Mouse (Mus musculus): ENCODE results near the gene Arcn1. TPM values are rescaled to one million over a fixed set of nuclear protein-coding genes. Genes with fewer than 3 reads are reported as not detected.

Arcn1 gene
- polyA plus RNA-seq, 1 experiment from 2014 or later: 98.1 TPM

DNA sequence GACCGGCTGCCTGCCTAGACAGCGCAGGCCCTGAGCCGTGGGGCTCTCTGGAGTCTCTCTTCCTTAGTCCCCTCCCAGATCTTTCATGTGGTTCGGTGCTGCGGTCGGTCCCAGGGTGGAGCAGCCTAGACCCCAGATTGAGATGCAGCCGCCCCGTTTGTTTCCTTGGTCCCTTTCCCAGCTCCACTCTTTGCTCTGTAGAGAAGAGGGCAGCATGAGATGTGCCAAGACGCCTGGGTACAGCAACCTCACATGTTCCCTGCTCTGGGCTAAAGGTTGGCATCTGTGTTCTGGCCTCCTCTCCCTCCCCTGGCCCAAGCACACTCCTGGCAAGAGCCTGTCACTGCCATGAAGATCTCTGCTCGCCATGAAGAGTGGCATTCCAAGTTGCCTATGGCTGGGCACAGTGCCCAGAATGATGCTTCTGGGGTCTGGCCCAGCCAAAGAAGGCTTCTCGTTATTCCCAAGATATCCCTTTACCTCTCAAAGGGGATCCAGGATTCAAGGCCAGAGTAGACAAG is 44.1 kb downstream of the Arcn1 start:
- H3K4me3 ChIP-seq (ENCODE audit: low read depth, low read length): no peak overlapping the region
- ATAC-seq (ENCODE audit: low FRiP score, low TSS enrichment) (no peak), DNase-seq (ENCODE audit: low spot score) (no peak)
- TF ChIP-seq CTCF (IDR thresholded peaks at IDR 0.05; ENCODE audit: low read depth) (no peak), EP300 (optimal IDR thresholded peaks at IDR 0.05) (no peak)
- peak overlapping the region; percentile 49 for H3K27ac ChIP-seq (replicated peaks)
- 63% methylated on average over 11 of the region's 11 CpGs for WGBS
- H3K9ac ChIP-seq (ENCODE audit: low read length): peak overlapping the region; percentile 3; the same call in 1 of the 2 replicates
- no peaks in the 10 kb centered on the region for H3K9me3 ChIP-seq (ENCODE audit: control insufficient read depth, low read length)
- no peaks in the 10 kb centered on the region for H3K36me3 ChIP-seq (ENCODE audit: control insufficient read depth, insufficient read depth, low read length)
- peaks cover 7% of the 10 kb centered on the region for H3K4me1 ChIP-seq (replicated peaks; ENCODE audit: control insufficient read depth, insufficient read depth)
- no peak overlapping the region for H3K4me2 ChIP-seq (replicated peaks; ENCODE audit: low read depth)
- H3K27me3 ChIP-seq (ENCODE audit: control insufficient read depth, insufficient read depth, low read length): no peaks in the 10 kb centered on the region

DNA sequence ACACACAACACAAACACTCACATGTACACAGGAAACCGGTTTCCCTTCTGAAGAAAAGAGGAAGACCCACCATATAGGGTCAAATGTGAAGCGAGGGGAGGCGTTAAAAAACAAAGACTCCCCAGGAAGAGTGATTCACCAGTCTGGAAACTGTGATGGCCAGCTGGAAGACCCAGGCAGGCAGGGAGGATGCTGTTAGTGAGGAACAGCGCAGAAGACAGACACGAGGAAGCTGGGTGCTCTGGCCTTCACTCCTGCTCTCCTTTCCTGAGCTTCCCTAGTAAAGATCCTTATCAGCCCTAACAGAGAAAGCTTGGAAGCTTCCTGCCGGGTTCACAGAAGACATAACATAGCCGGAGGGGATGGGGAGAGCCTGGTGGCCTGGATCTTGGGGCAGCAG is 44.6 kb downstream of the Arcn1 start:
- H3K27ac ChIP-seq (replicated peaks): peak overlapping the region; percentile 49
- peaks cover 7% of the 10 kb centered on the region for H3K4me1 ChIP-seq (replicated peaks; ENCODE audit: control insufficient read depth, insufficient read depth)
- H3K27me3 ChIP-seq (ENCODE audit: control insufficient read depth, insufficient read depth, low read length): no peaks in the 10 kb centered on the region
- no peak for DNase-seq (ENCODE audit: low spot score)
- TF ChIP-seq EP300 (optimal IDR thresholded peaks at IDR 0.05) (no peak), CTCF (IDR thresholded peaks at IDR 0.05; ENCODE audit: low read depth) (no peak)
- no peak overlapping the region for H3K4me2 ChIP-seq (replicated peaks; ENCODE audit: low read depth)
- 42% methylated on average over 7 of the region's 7 CpGs for WGBS
- no peaks in the 10 kb centered on the region for H3K36me3 ChIP-seq (ENCODE audit: control insufficient read depth, insufficient read depth, low read length)
- H3K9ac ChIP-seq (ENCODE audit: low read length): peak overlapping the region; percentile 3; the same call in 1 of the 2 replicates
- no peak overlapping the region for H3K4me3 ChIP-seq (ENCODE audit: low read depth, low read length)
- H3K9me3 ChIP-seq (ENCODE audit: control insufficient read depth, low read length): no peaks in the 10 kb centered on the region
- no peak for ATAC-seq (ENCODE audit: low FRiP score, low TSS enrichment)

DNA sequence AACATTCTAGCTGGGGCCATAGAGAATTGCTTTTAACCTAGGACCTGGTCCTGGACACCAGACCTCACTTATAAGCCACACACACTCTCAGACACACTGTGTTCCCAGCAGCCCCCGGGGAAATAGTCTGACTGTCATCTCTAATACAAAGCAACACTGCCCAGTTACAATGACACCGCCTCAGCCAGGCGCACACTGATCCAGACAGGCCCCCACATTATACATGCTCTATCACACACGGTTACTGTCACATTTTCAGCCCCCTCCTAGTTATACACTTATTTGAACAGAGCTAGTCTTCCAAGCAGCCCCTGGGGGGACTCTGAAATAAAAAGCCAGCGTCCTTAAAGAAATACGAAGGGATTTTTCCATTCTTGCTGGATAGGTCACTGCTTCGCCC is 45.1 kb downstream of the Arcn1 start:
- 71% methylated on average over 7 of the region's 7 CpGs for WGBS
- ATAC-seq (ENCODE audit: low FRiP score, low TSS enrichment): no peak
- Histone ChIP-seq H3K4me3 (ENCODE audit: low read depth, low read length) (no peak overlapping the region), H3K9ac (ENCODE audit: low read length) (no peak overlapping the region), H3K4me2 (replicated peaks; ENCODE audit: low read depth) (no peak overlapping the region), H3K4me1 (replicated peaks; ENCODE audit: control insufficient read depth, insufficient read depth) (peaks cover 7% of the 10 kb centered on the region), H3K9me3 (ENCODE audit: control insufficient read depth, low read length) (no peaks in the 10 kb centered on the region), H3K27ac (replicated peaks) (no peak overlapping the region), H3K27me3 (ENCODE audit: control insufficient read depth, insufficient read depth, low read length) (no peaks in the 10 kb centered on the region), H3K36me3 (ENCODE audit: control insufficient read depth, insufficient read depth, low read length) (peaks cover under 1% of the 10 kb centered on the region; the same call in 1 of the 2 replicates)
- TF ChIP-seq CTCF (IDR thresholded peaks at IDR 0.05; ENCODE audit: low read depth) (no peak), EP300 (optimal IDR thresholded peaks at IDR 0.05) (no peak)
- no peak for DNase-seq (ENCODE audit: low spot score)

DNA sequence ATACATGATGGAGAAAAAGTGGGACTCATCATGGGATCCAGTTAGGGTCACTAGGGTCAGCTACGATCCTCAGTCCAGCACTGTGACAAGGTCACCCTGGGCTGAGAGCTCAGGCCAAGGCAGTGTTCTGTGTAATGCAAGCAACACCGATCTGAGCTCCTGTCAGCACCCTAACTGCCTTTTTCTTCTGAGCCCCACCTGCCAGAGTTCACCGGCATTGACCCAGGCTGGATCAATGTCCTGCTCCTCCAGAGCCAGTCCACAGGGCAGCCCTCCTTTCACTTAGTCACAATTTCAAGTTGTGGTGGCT is 45.8 kb downstream of the Arcn1 start:
- H3K4me3 ChIP-seq (ENCODE audit: low read depth, low read length): no peak overlapping the region
- no peak overlapping the region for H3K9ac ChIP-seq (ENCODE audit: low read length)
- peaks cover 7% of the 10 kb centered on the region for H3K4me1 ChIP-seq (replicated peaks; ENCODE audit: control insufficient read depth, insufficient read depth)
- WGBS: 84% methylated on average over 3 of the region's 3 CpGs
- no peaks in the 10 kb centered on the region for H3K9me3 ChIP-seq (ENCODE audit: control insufficient read depth, low read length)
- ATAC-seq (ENCODE audit: low FRiP score, low TSS enrichment) (0 out of 2 replicates have a peak, but pooled peaks have one; percentile 2), DNase-seq (ENCODE audit: low spot score) (no peak)
- peaks cover 3% of the 10 kb centered on the region; the same call in 1 of the 2 replicates for H3K36me3 ChIP-seq (ENCODE audit: control insufficient read depth, insufficient read depth, low read length)
- peak overlapping the region; percentile 87; the same call in 1 of the 2 replicates for H3K4me2 ChIP-seq (replicated peaks; ENCODE audit: low read depth)
- TF ChIP-seq EP300 (optimal IDR thresholded peaks at IDR 0.05): no peak
- no peak for TF ChIP-seq CTCF (IDR thresholded peaks at IDR 0.05; ENCODE audit: low read depth)
- no peaks in the 10 kb centered on the region for H3K27me3 ChIP-seq (ENCODE audit: control insufficient read depth, insufficient read depth, low read length)
- no peak overlapping the region for H3K27ac ChIP-seq (replicated peaks)

DNA sequence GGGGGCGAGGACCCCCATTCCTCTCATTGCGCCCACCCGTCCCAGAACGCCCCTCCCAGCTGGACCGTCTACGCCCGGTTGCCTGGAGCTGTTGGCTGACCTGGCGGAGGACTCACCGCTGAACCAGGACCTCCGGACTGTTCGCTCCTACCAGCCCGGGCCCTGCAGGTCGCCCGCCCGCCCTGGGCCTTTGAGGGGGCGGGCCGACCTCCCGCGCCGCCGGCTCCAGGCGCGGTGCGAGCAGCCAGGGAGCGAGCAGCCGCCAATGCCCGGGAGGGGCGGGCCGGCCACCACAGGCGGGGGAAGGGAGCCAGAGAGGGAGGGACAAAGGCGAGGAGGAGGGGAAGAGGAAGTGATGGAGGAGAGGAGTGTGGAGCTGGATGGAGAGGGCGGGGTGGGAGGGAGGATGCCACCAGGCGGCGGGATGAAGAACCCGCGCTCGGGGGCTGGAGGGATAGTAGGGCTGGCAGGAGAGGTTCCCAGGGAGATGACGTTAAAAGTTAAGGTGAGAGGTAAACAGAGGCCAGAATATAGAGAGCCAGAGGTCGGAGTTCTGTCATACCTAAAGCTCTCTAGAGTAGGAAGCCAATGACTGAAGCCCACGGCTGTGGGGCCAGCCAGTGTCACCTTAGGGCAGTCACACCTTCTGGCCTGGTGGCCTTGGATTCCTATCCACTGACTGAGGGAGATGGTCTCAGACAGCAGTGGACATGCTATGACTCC is 46.3 kb downstream of the Arcn1 start:
- H3K36me3 ChIP-seq (ENCODE audit: control insufficient read depth, insufficient read depth, low read length): peaks cover 4% of the 10 kb centered on the region
- ATAC-seq (ENCODE audit: low FRiP score, low TSS enrichment) (peak; percentile 84), DNase-seq (ENCODE audit: low spot score) (peak; percentile 93)
- TF ChIP-seq EP300 (optimal IDR thresholded peaks at IDR 0.05): no peak
- TF ChIP-seq CTCF (IDR thresholded peaks at IDR 0.05; ENCODE audit: low read depth): peak; percentile 64
- WGBS: 2% methylated on average over 36 of the region's 40 CpGs
- H3K4me1 ChIP-seq (replicated peaks; ENCODE audit: control insufficient read depth, insufficient read depth): peaks cover 7% of the 10 kb centered on the region
- H3K27me3 ChIP-seq (ENCODE audit: control insufficient read depth, insufficient read depth, low read length): no peaks in the 10 kb centered on the region
- H3K9me3 ChIP-seq (ENCODE audit: control insufficient read depth, low read length): no peaks in the 10 kb centered on the region
- peak overlapping the region; percentile 87 for H3K4me2 ChIP-seq (replicated peaks; ENCODE audit: low read depth)
- peak overlapping the region; percentile 56; the same call in 1 of the 2 replicates for H3K27ac ChIP-seq (replicated peaks)
- H3K9ac ChIP-seq (ENCODE audit: low read length): peak overlapping the region; percentile 62
- H3K4me3 ChIP-seq (ENCODE audit: low read depth, low read length): peak overlapping the region; percentile 55
